Mouse (Mus musculus) right cerebral cortex, postnatal 25 days (tissue): ENCODE data around the gene Prrx1.

Experiments
- DNase-seq: peaks from one replicate; pipeline ENCODE4 v3.0.0; 2022

Prrx1 gene

GRCm38 (mm10) chr1:163313101-163313773, at the start of gene Prrx1:
Gene Prrx1, minus strand, starts transcription at chr1:163313710.
- DNase-seq, result no peak

- no peak for DNase-seq
Measured at GRCm38 (mm10) chr1:163362202-163362601, 48.7 kb upstream of the Prrx1 start.

GRCm38 (mm10) chr1:163361376-163361775, 47.9 kb upstream of the Prrx1 start:
- DNase-seq, result no peak

GRCm38 (mm10) chr1:163360796-163361195, 47.3 kb upstream of the Prrx1 start:
- DNase-seq, result no peak

DNA sequence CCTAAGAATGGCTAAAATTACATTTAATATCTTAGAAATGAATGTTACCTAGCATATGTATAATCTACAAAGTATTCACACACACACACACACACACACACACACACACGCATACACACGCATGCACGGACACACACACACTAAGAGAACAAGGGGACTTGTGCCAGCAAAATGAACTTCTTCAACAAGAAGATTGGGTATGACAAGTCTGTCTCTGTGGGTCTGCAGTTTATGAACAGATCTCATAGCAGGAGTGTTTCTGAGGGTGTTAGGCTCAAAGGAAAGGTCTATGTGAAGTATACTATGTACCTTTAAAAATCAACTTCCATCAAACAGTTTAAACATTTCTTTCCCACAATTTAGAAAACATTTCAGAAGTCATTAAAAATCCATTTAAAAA, 46.0 kb upstream of the Prrx1 start:
- DNase-seq, result no peak

DNA sequence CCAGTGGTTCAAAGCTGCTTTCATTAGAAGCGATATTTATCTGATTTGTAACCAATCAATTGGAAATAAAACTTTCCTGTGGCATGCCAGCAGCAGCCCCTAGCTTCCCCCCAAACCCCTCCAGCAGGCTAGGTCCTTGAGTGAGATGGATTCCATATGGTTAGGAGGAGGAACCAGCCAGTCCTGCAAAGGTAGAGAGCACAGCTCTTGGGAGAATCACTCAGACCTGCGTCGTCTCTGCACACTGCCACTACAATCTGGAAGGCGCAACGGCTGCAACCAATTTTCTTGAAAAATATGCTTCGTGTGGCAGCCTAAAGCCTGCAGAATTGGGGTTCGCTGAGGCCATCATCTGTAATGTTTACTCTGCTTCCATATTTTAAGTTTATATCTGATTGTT, 44.7 kb upstream of the Prrx1 start:
- DNase-seq, result no peak

- DNase-seq, result no peak
Measured at GRCm38 (mm10) chr1:163357733-163358132, 44.2 kb upstream of the Prrx1 start.

DNA sequence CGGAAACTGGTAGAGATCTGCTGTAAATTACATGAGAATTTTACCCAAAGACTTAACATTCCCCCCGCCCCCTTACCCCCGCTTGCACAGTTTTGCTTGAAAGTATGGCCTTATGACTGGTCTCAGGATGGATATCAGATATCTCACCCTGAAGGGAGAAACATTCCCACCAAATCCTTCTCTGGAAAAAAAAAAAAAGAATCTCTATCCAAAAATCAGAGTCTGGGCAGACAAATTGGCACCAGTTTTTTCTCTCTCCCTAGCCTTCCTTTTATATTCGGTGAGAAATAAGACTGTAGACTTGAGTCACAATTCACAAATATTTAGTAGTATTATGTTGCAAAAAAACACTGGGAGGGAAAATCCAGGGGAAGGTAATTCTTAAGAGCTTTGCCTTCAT, 42.7 kb upstream of the Prrx1 start:
- no peak for DNase-seq

DNA sequence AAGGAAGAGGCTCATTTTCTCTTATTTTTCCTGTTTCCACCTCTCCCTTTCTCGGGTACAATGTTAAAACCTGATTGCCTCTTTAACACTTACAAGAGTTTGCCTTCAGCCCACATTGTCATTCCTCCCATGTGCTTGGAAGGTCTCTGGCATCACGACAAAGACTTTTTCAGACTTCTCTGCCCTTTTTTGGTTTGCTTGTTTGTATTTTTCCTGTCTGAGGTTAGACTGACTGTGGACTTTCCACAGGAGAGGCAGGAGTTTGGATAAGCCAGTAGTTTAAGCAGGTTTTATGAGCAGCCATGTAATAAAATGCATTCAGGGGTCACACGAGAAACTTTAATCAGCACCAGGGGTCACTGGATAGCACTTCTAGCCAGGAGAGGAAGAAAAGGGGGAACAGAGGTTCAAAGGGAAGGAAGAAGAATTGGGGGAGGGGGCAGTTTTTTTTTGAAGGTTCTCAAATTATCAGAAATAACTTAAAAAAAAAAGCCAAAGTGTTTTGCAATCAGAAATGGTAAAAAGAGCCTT, 42.2 kb upstream of the Prrx1 start:
- DNase-seq, result no peak

DNA sequence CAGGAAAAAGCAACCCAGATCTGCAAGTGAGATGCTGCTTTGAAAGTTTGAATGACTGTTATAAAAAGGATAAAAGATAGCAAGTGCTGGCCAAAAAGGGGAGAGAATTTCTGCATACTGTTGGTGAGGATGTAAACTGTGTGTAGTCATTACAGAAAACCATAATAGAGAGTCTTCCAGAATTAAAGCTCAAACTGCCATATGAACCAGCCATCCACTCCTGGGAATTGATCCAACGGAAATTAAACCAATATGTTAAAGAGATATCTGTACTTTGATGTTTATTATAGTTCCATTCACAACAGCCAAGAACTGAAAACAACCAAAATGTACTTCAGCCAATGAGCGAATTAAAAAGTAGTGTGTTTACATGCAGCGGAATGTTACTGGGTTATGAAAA, 37.5 kb upstream of the Prrx1 start:
- DNase-seq, result no peak

DNA sequence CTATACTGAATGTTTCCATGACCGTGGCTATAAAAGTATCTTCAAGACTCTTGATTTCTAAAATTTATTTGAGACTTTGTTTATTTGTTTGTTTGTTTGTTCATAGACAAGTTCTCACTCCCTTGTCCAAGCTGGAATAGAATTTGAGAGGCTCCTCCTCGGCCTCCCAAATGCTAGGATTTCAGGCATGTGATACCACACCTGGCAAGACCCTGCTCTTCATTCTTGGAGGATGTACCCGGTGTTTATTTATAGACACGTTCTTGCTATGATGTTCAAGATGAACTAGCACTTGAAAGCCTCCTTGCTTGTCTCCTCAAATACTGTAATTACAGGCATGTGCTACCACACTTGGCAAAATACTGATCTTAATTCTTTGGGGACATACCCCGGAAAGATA, 32.0 kb upstream of the Prrx1 start:
- DNase-seq, result no peak

- DNase-seq, result no peak
Measured at GRCm38 (mm10) chr1:163344931-163345330, 31.4 kb upstream of the Prrx1 start.

DNA sequence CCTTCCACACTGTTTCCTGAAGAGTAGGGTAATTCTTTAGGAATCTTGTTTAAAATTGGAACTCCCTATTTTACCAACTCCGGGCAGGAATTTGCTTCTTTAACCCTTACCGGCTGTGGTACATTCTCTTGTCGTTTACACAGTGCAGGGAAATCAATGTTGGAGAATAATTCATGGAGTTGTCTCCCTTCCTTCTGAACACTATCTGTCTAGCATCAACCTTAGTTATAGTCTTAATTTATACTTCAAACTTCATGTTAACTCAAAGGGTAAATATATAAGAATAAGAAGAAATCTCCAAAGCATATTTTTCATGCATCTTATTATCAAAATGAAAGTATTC, 25.7 kb upstream of the Prrx1 start:
- DNase-seq, result no peak

DNA sequence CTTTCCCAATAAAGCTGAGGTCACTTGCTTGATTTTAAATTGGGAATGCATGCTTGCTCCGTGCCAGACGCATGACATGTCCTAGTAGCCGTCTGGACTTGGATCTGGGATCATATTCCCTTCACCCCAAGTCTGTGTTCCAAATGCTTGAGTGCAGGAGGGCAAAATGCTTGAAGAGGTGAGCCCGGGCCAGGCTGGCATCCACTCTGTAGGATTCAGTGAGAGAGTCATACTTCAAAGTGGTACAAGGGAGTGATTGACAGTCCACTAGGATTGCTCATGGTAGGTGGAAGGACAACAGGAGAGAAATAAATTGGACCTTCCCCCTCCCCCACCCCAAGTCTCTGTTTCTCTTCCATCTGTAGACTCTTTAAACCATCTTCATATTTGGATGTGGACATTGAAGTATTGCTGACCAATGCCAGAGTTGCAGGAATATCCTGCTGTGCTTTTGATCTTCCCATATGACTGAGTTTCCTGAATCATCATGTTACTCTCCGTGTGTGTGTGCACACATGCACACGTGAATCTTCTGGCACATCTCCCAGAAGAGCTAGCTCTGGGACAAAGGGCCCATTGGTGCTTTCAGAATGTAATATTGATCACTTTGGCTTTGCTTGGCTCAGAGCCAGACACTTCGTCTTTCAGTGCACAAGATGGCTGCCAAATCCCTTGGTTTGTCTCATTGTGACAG, 25.2 kb upstream of the Prrx1 start:
- no peak for DNase-seq

DNA sequence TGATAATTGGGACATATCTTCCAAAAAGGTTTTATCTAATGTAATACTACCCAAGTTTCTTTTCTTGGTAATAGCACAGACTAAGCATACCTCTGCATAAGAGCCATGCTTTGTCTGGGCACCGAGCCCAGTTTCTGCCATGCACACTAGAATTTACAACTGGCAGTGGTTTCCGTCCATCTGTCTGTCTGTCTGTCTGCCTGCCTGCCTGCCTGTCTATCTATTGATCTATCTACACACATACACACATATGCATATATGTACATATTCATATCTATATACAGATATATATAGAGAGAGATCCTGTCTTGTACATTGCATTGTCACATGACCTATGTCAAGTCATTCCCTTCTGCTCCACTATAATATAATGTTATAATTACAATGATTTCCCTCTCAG, 24.3 kb upstream of the Prrx1 start:
- DNase-seq, result no peak

DNA sequence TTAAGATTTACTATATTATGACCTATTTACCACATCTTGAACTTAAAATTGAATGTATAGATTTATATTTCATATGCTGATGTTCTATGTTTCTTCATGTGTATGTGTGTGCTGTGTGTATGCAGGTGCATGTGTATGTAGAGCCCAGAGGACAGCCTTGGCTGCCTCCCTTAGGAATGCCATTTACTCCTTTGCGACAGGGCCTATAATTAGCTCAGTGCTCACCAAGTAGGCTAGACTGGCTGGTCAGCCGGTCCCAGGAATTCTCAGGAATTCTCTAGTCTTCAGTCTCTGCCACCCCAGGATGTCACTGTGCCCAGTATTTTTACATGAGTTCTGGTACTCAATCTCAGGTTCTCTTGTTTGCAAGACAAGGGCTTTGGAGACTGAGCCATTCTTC, 13.8 kb upstream of the Prrx1 start:
- no peak for DNase-seq

DNA sequence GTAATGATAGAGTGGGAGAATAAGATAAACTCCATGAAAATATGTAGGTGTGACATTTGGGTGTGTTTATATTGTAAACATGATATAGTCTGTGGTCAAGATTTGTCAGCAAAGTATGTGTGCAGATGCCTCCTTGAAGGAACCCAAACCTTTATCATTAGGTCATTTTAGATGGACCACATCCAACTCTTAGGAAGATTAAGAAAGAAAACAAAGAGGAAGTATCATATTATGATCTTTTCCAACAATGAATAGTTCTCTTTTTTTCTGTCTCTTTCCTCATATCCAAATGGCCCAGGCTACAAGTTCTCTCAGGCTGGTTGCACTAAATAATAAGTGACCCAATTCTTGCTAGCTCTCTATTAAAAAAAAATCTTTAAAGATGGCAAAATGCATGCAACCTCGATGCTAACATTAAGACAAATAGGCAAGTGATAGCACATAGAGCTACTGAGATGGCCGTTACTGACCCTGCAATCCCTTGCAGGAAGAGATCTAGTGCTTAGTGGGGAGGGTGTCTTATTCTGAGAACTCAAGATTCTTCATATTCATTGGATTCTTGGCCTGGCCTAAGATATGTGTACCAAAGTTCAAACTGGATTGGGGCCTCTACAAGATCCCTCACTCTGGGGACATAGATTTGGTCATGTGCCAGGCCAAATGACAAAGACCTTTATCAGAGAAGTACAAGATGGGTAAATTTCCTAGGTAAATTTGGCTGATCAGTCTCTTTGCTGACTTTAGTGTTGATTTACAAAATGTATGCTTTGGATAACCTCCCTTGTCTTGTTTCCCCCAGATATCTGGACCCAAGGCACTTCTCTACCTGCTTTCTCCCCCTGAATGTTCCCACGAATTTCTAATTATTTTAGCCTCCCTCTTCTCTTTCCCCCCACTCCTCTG, 6.4 kb upstream of the Prrx1 start:
- DNase-seq, result no peak

- DNase-seq, result no peak
Measured at GRCm38 (mm10) chr1:163316920-163317319, 3.4 kb upstream of the Prrx1 start.

DNA sequence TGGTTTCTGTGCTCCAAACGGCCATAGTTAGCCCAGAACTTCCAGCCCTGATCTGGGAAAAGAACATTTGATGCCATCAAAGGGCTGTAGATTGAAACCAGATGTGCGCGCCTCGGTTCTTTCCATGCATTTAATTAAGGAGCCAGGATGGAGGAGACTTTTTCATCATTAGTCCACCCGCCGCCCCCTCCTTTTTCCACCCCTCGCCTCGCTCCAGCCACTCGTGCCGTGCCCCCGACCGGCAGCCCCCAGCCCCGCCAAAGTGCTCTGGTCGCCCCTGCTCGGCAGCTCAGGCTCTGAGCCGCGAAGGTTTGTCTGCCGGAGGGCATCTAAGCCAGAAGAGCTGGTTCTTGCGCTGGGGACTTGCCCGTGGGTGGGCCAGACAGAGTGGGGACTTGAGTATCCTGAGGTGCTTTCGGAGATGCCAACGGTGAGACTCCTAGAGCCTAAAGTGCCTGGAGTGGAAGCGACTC, 1.4 kb upstream of the Prrx1 start:
- DNase-seq, result no peak

DNA sequence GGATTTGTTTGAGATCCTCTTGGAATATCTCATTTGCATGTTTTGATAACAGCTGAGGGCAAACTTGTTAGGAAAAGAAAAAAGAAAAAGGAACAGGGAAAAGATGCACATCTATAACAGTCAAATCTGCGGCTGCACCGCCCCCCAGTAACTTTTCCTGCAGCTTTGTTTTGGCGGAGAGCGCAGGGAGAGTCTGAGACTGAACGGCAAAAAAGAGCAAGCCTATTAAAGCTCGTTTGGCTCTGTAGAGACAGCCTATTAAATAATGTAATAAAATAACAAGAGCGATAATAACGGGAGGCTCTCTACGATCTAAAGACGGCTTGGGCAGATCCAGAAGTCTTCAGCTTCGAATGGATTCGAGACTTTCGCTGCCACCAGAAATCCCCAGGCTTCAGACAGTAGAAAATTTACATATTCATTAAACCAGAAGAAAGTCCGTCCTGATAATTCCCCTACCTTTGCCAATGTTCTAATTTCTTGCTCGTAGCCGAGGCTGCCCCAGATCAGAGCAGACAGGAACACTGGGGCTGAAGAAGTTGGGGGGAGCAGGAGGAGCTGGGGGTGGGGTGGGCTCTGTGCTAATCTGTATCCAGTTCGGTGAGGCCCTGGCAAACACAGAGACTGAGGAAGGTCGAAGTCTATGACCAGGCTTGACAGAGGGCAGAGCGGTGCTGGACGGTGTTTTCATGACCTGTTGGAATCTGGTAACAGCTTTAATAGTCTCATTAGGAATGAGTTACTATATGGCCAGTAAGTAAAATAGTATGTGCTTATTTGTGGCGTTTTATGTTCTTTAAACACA, 613 bp upstream of the Prrx1 start:
- DNase-seq, result no peak

DNA sequence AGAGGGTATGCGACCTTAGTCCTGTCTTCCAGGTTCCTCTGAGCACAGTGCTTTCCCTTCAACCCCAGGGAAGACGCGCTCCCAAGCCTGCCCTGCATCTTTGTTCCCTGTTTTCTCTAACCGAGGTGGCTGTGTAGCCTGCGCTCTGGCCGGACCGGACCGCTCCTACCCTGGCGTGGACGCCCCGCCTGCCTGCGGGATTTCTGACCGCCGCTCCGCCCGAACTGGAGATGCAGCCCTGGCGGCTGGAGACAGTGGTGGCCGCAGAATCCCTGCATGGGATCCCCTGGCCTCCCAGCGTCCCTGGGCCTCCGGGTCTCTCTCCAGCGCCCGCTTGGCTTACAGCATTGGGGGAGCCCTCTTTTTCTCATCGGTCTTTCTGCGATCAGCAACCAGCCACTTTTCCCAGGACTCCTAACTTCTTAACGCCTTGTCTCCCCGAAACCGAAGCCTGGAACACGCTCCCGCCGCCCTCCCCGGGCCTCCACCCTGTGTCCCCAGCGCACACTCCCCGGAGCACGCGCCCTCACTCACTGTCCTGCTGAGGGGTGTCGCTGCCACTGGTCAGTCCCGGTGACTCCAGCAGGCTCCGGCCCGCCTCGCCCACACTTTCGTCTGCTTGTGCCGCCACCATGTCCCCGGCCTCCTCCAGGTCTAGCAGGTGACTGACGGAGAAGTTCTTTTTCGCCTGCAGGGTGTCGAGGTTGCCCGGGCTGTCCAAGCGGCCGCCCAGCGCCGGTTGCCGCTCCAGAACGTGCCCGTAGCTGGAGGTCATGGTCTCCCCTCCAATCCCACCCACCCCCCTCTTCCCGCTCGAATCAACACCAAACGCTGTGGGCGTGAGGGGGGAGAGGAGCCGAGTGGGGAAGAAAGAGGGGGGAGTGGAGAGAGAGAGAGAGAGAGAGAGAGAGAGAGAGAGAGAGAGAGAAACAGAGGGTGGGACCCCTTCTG, 1.4 kb downstream of the Prrx1 start:
- peak; percentile 22 for DNase-seq
